Mouse (Mus musculus) CD4-positive, CD25-positive, alpha-beta regulatory T cell, adult 9 weeks (primary cell): Measurements from ENCODE around the gene Rfxap. TPM values are rescaled to one million over a fixed set of nuclear protein-coding genes. Genes with fewer than 3 reads are reported as not detected.

Source experiments
- polyA plus RNA-seq: library from polyadenylated mRNA; unstranded; fragments of 100-300 nt; shearing (Covaris generic); gene quantifications from one replicate; pipeline ENCODE4 v1.2.1, GENCODE M21; 2017

Gene Rfxap
- 5.9 TPM for polyA plus RNA-seq

GRCm38 (mm10) chr3:54807666-54808217 is at the start of gene Rfxap:
Gene Rfxap (minus strand): TSS chr3:54807791.

GRCm38 (mm10) chr3:54755145-54756041 is 52.2 kb downstream of the Rfxap start, which contains the start of gene Smad9:
Gene Smad9 (plus strand): TSS chr3:54755582.

Other genes with a start within 250 kb of the Rfxap start
- gene Supt20, start 115.0 kb downstream of the Rfxap start, polyA plus RNA-seq, result 295 TPM
- 2.5 TPM for gene Gm21958, start 93.4 kb downstream of the Rfxap start, polyA plus RNA-seq
- 195 TPM for gene Exosc8, start 72.4 kb downstream of the Rfxap start, polyA plus RNA-seq
- gene Alg5, start 72.3 kb downstream of the Rfxap start, polyA plus RNA-seq, result 114 TPM
- not detected for gene Smad9, start 52.2 kb downstream of the Rfxap start, polyA plus RNA-seq
- not detected for gene Sertm1, start 108.1 kb upstream of the Rfxap start, polyA plus RNA-seq
- gene Ccna1, start 247.7 kb upstream of the Rfxap start, polyA plus RNA-seq, result not detected